ENCODE assay signal across 36 mouse cellular contexts in the genomic region with DNA sequence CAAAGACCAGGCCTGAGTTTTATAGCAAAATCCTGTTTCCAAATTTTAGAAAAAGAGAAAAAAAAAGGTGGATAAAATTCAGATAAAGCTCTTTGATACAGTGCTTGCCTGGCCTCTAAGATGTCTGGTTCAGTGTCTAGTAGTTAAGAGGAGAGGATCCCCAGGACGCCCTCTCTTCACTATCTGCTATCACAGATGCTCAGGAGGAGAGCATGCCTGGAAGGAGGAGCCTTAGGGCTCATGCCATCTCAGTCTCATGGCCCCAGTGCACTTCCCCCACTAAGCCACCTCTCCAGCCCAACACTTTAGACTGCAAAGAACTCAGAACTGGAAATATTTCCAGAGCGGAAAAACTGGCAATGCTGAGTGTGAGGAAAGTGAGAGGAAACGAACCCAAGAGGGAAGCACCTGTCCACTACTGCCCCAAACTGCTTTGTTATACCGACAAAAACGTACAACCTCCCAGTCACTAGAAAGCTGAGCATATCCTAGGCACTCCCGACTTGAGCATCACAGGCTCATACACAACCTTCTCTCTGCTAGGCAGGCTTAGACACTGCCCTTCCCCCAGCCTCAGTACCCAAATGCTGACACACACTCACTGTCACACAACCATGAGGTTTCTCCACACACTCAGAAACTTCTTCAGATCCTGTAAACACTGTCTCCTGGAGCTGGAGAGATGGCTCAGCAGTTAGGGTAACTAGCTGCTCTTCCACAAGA. TPM values are rescaled to one million over a fixed set of nuclear protein-coding genes. Genes with fewer than 3 reads are reported as not detected.
A peak's percentile ranks its signal among the peaks of the same experiment; 100 is the strongest.
DNase-seq lines count a peak whose midpoint lies in the region; ATAC-seq and TF ChIP-seq lines count a peak whose summit lies in the region.
"Had no signal": no experiment of that assay in that cellular context is flagged by ENCODE, and none has a peak within 500 bp of the region (broad histone marks: within the 10 kb centered on the region; RNA-seq: fewer than 3 reads in every experiment).

No protein-coding gene starts in this region.

- no peaks in the 10 kb centered on the region for H3K79me2 ChIP-seq in MEL (ENCODE audit: control insufficient read depth, insufficient read depth, low read length, poor library complexity)

- H3K4me3 ChIP-seq in MEL (ENCODE audit: control insufficient read depth in 1 of 2, insufficient read depth in 1 of 2, low read depth in 2 of 2, low read length in 2 of 2), result no peak overlapping the region
- no peak overlapping the region for H3K4me3 ChIP-seq in liver, embryonic 11.5 days (ENCODE audit: low read depth, low read length)
- H3K4me3 ChIP-seq in liver, embryonic 16.5 days (ENCODE audit: low read depth, low read length), result no peak overlapping the region
- no peak overlapping the region for H3K4me3 ChIP-seq in neural tube, embryonic 15.5 days (replicated peaks)
- no peak overlapping the region for H3K4me3 ChIP-seq in lung, postnatal 0 days (ENCODE audit: low read depth, low read length)
- H3K4me3 ChIP-seq: embryonic facial prominence, embryonic 13.5 days; erythroblast, embryonic 14.5 days; forebrain, embryonic 12.5 days; hindbrain, embryonic 10.5 days; hindbrain, embryonic 15.5 days had no signal

- TF ChIP-seq EP300 in MEL (IDR thresholded peaks at IDR 0.05; ENCODE audit: low read depth in 1 of 2, low read length in 2 of 2), result no peak
- TF ChIP-seq EP300 in lung, postnatal 0 days (IDR thresholded peaks at IDR 0.05), result no peak

- H3K27me3 ChIP-seq in MEL (ENCODE audit: control insufficient read depth in 1 of 2, insufficient read depth in 2 of 2, low read length in 2 of 2), result no peaks in the 10 kb centered on the region
- no peaks in the 10 kb centered on the region for H3K27me3 ChIP-seq in liver, embryonic 11.5 days (replicated peaks; ENCODE audit: control insufficient read depth, insufficient read depth, low read length)
- H3K27me3 ChIP-seq in liver, embryonic 16.5 days (ENCODE audit: control insufficient read depth, insufficient read depth, low read depth, low read length), result no peaks in the 10 kb centered on the region
- H3K27me3 ChIP-seq in neural tube, embryonic 15.5 days (replicated peaks), result no peaks in the 10 kb centered on the region
- no peaks in the 10 kb centered on the region for H3K27me3 ChIP-seq in lung, postnatal 0 days (replicated peaks; ENCODE audit: insufficient read depth, low read length)
- H3K27me3 ChIP-seq: embryonic facial prominence, embryonic 13.5 days; forebrain, embryonic 12.5 days; hindbrain, embryonic 15.5 days had no signal

- TF ChIP-seq RAD21 in MEL (IDR thresholded peaks at IDR 0.05; ENCODE audit: low read depth, low read length), result no peak

- intact Hi-C loops in left cerebral cortex, postnatal 14 days (cut with DNase I), result loop anchor here (10.0 kb wide), 1 partner anchor 139 kb away; no protein-coding TSS in a partner anchor

- no peak overlapping the region for H3K27ac ChIP-seq in MEL (ENCODE audit: control insufficient read depth, low read depth, low read length)
- peak overlapping the region; percentile 74 for H3K27ac ChIP-seq in liver, embryonic 11.5 days (ENCODE audit: low read depth, low read length)
- peak overlapping the region; percentile 86 for H3K27ac ChIP-seq in liver, embryonic 16.5 days (ENCODE audit: low read length)
- no peak overlapping the region for H3K27ac ChIP-seq in neural tube, embryonic 15.5 days (replicated peaks)
- H3K27ac ChIP-seq in lung, postnatal 0 days (ENCODE audit: low read length), result no peak overlapping the region
- H3K27ac ChIP-seq: embryonic facial prominence, embryonic 13.5 days; forebrain, embryonic 12.5 days; hindbrain, embryonic 10.5 days; hindbrain, embryonic 15.5 days had no signal

- peak; percentile 98 for ATAC-seq in liver, embryonic 11.5 days (replicated peaks; ENCODE audit: low FRiP score)
- peak; percentile 97 for ATAC-seq in liver, embryonic 16.5 days (ENCODE audit: low read depth)
- ATAC-seq in neural tube, embryonic 15.5 days (ENCODE audit: low FRiP score), result no peak
- no peak for ATAC-seq in lung, postnatal 0 days
- ATAC-seq: activated CD4-positive, CD25-positive, alpha-beta regulatory T cell, adult 4 months; CD4-positive, CD25-positive, alpha-beta regulatory T cell, adult 4 months; inflammation-experienced regulatory T-cells, adult 6 months had no signal

- DNase-seq in MEL (ENCODE audit: low read depth, low spot score), result peak; percentile 37
- peak; percentile 65 for DNase-seq in c-Kit-positive CD71-positive TER-119-positive erythroid progenitor cells, embryonic 14.5 days (ENCODE audit: low spot score)
- no peak for DNase-seq in liver, embryonic 11.5 days (ENCODE audit: low spot score)
- no peak for DNase-seq in cerebellum, postnatal 25 days
- no peak for DNase-seq in left cerebral cortex, postnatal 14 days (ENCODE audit: low spot score in 2 of 2)
- DNase-seq in lung, postnatal 0 days (ENCODE audit: low spot score), result no peak
- DNase-seq: adrenal gland, adult 2 months; adrenal gland, postnatal 36 days; cerebellum, adult 8-10 months; cerebellum, postnatal 36 days; embryo, embryonic 11 days; gastrocnemius, postnatal 10 days; heart, postnatal 14 days; kidney, adult 8-10 months; kidney, postnatal 10 days; layer of hippocampus, adult 9-11 months; left cerebral cortex, postnatal 4 days; lung, embryonic 14.5 days; midbrain, embryonic 14.5 days; right cerebral cortex, adult 18-20 months; spleen, adult 18-20 months had no signal

- TF ChIP-seq POLR2A in MEL (IDR thresholded peaks at IDR 0.05; ENCODE audit: control insufficient read depth in 1 of 2, insufficient read depth in 1 of 2, low read depth in 1 of 2, low read length in 2 of 2, poor library complexity in 1 of 2), result no peak

- TF ChIP-seq CTCF in MEL (IDR thresholded peaks at IDR 0.05 in 2 of 3, conservative IDR thresholded peaks at IDR 0.05 in 1 of 3; ENCODE audit: control insufficient read depth in 1 of 3, insufficient read depth in 1 of 3, low read depth in 2 of 3, low read length in 3 of 3, poor library complexity in 1 of 3, severe bottlenecking in 1 of 3), result no peak
- TF ChIP-seq CTCF in lung, postnatal 0 days (IDR thresholded peaks at IDR 0.05), result no peak

- no peak overlapping the region for H3K4me2 ChIP-seq in liver, embryonic 11.5 days
- peak overlapping the region; percentile 10 for H3K4me2 ChIP-seq in liver, embryonic 16.5 days (ENCODE audit: low read depth, low read length)
- no peak overlapping the region for H3K4me2 ChIP-seq in neural tube, embryonic 15.5 days
- no peak overlapping the region for H3K4me2 ChIP-seq in lung, postnatal 0 days (replicated peaks; ENCODE audit: low read depth, low read length)
- H3K4me2 ChIP-seq: embryonic facial prominence, embryonic 13.5 days; forebrain, embryonic 12.5 days; hindbrain, embryonic 15.5 days; lung, embryonic 14.5 days had no signal

- no peaks in the 10 kb centered on the region for H3K9me3 ChIP-seq in MEL (replicated peaks; ENCODE audit: insufficient read depth, low read length)
- no peaks in the 10 kb centered on the region for H3K9me3 ChIP-seq in liver, embryonic 11.5 days (ENCODE audit: control insufficient read depth, low read length)
- no peaks in the 10 kb centered on the region for H3K9me3 ChIP-seq in liver, embryonic 16.5 days (replicated peaks; ENCODE audit: control insufficient read depth, low read length)
- H3K9me3 ChIP-seq in neural tube, embryonic 15.5 days (replicated peaks), result no peaks in the 10 kb centered on the region
- no peaks in the 10 kb centered on the region for H3K9me3 ChIP-seq in lung, postnatal 0 days (ENCODE audit: low read length)
- H3K9me3 ChIP-seq: embryonic facial prominence, embryonic 13.5 days; forebrain, embryonic 12.5 days; hindbrain, embryonic 10.5 days; hindbrain, embryonic 15.5 days had no signal

- WGBS in liver, embryonic 11.5 days, result 70% methylated on average over 6 of the region's 6 CpGs
- WGBS in liver, embryonic 16.5 days (ENCODE audit: insufficient replicate concordance), result 59% methylated on average over 6 of the region's 6 CpGs
- WGBS in neural tube, embryonic 15.5 days, result 93% methylated on average over 6 of the region's 6 CpGs
- WGBS in lung, postnatal 0 days, result 82% methylated on average over 6 of the region's 6 CpGs

- H3K36me3 ChIP-seq in MEL (ENCODE audit: control insufficient read depth in 1 of 2, insufficient read depth in 2 of 2, low read length in 2 of 2), result peaks cover 0 to 45% of the 10 kb centered on the region in 2 experiments; a peak in 2 of 4 replicates
- peaks cover 51% of the 10 kb centered on the region for H3K36me3 ChIP-seq in liver, embryonic 11.5 days (ENCODE audit: control insufficient read depth, insufficient read depth, low read length)
- H3K36me3 ChIP-seq in liver, embryonic 16.5 days (ENCODE audit: control insufficient read depth, insufficient read depth), result peaks cover 89% of the 10 kb centered on the region
- peaks cover 88% of the 10 kb centered on the region for H3K36me3 ChIP-seq in neural tube, embryonic 15.5 days
- H3K36me3 ChIP-seq in lung, postnatal 0 days (ENCODE audit: insufficient read depth, low read length), result peaks cover 54% of the 10 kb centered on the region

- H3K4me1 ChIP-seq in MEL (ENCODE audit: control insufficient read depth in 1 of 2, insufficient read depth in 2 of 2, low read length in 2 of 2), result no peaks in the 10 kb centered on the region
- H3K4me1 ChIP-seq in liver, embryonic 11.5 days (replicated peaks; ENCODE audit: control insufficient read depth, insufficient read depth, low read length), result 0 out of 2 replicates have a peak, but pooled peaks cover 5% of the 10 kb centered on the region
- peaks cover 16% of the 10 kb centered on the region for H3K4me1 ChIP-seq in liver, embryonic 16.5 days (ENCODE audit: control insufficient read depth, low read depth, low read length)
- H3K4me1 ChIP-seq in neural tube, embryonic 15.5 days, result no peaks in the 10 kb centered on the region
- no peaks in the 10 kb centered on the region for H3K4me1 ChIP-seq in lung, postnatal 0 days (ENCODE audit: insufficient read depth, low read depth, low read length)
- H3K4me1 ChIP-seq: embryonic facial prominence, embryonic 13.5 days; forebrain, embryonic 12.5 days; hindbrain, embryonic 10.5 days; hindbrain, embryonic 15.5 days had no signal

- H3K9ac ChIP-seq in MEL (ENCODE audit: control insufficient read depth, low read depth, low read length, poor library complexity, severe bottlenecking), result no peak overlapping the region
- H3K9ac ChIP-seq in liver, embryonic 11.5 days (ENCODE audit: low read depth, low read length), result no peak overlapping the region; the same call in 1 of the 2 replicates
- 0 out of 2 replicates have a peak overlapping the region, but pooled peaks have one; percentile 7 for H3K9ac ChIP-seq in liver, embryonic 16.5 days (ENCODE audit: low read depth, low read length)
- no peak overlapping the region for H3K9ac ChIP-seq in neural tube, embryonic 15.5 days (replicated peaks)
- H3K9ac ChIP-seq in lung, postnatal 0 days (replicated peaks; ENCODE audit: low read depth), result no peak overlapping the region
- H3K9ac ChIP-seq: embryonic facial prominence, embryonic 13.5 days; forebrain, embryonic 12.5 days; hindbrain, embryonic 15.5 days; lung, embryonic 14.5 days had no signal

RNA-seq across cellular contexts. Expression of a gene that starts 19.5 kb away (rescaled TPM):
- not detected in 2 replicates for total RNA-seq in MEL (2012; rRNA removed)
- not detected for polyA plus RNA-seq in MEL (2012; ENCODE audit: insufficient read depth in 1 of 2, insufficient read length in 2 of 2, low read depth in 1 of 2, low replicate concordance in 2 of 2, missing spikeins in 1 of 2)
- polyA plus RNA-seq in liver, embryonic 11.5 days (2014; fragmentation: Nextera tagmentation; extraction: Ambion mirVana), result not detected in 2 replicates
- polyA plus RNA-seq in liver, embryonic 16.5 days (2015; fragmentation: Nextera tagmentation; extraction: Ambion mirVana), result not detected in 2 replicates
- polyA plus RNA-seq in neural tube, embryonic 15.5 days (2015; fragmentation: Nextera tagmentation; extraction: Ambion mirVana), result 0.13 and 0.40 TPM in 2 replicates
- not detected for total RNA-seq in left cerebral cortex, postnatal 14 days (2021)
- polyA plus RNA-seq in lung, postnatal 0 days (2015; fragmentation: Nextera tagmentation; extraction: Ambion mirVana), result 1,292 and 1,589 TPM in 2 replicates
- total RNA-seq: adrenal gland, adult 2 months; adrenal gland, postnatal 36 days; gastrocnemius, postnatal 10 days; left cerebral cortex, adult 18-20 months; monocyte, adult 5-6 weeks had no signal
- polyA plus RNA-seq: activated CD4-positive, CD25-positive, alpha-beta regulatory T cell, adult 4 months; CD4-positive, CD25-positive, alpha-beta regulatory T cell, adult 4 months; erythroblast, embryonic 14.5 days; forebrain, embryonic 12.5 days; heart, embryonic 14.5 days; hindbrain, embryonic 10.5 days; inflammation-experienced regulatory T-cells, adult 6 months; limb, embryonic 14.5 days; midbrain, embryonic 14.5 days; neural tube, embryonic 14.5 days had no signal

RNA-seq across cellular contexts. Expression of a gene that starts 21.0 kb away (rescaled TPM):
- 106 and 113 TPM in 2 replicates for total RNA-seq in MEL (2012; rRNA removed)
- 100 to 1,000 TPM in 1 of 2 experiments, not detected in 1; 103 TPM for polyA plus RNA-seq in MEL (2012; ENCODE audit: insufficient read depth in 1 of 2, insufficient read length in 2 of 2, low read depth in 1 of 2, low replicate concordance in 2 of 2, missing spikeins in 1 of 2)
- polyA plus RNA-seq in liver, embryonic 11.5 days (2014; fragmentation: Nextera tagmentation; extraction: Ambion mirVana), result 91.6 and 100 TPM in 2 replicates
- polyA plus RNA-seq in liver, embryonic 16.5 days (2015; fragmentation: Nextera tagmentation; extraction: Ambion mirVana), result 32.6 and 33.2 TPM in 2 replicates
- 36.7 and 39.2 TPM in 2 replicates for polyA plus RNA-seq in neural tube, embryonic 15.5 days (2015; fragmentation: Nextera tagmentation; extraction: Ambion mirVana)
- total RNA-seq in left cerebral cortex, postnatal 14 days (2021), result 10 to 100 TPM; 34.3 to 34.9 TPM
- 26.1 and 27.4 TPM in 2 replicates for polyA plus RNA-seq in lung, postnatal 0 days (2015; fragmentation: Nextera tagmentation; extraction: Ambion mirVana)

RNA-seq across cellular contexts. Expression of a gene that starts 23.2 kb away (rescaled TPM):
- 13.8 and 14.2 TPM in 2 replicates for total RNA-seq in MEL (2012; rRNA removed)
- polyA plus RNA-seq in MEL (2012; ENCODE audit: insufficient read depth in 1 of 2, insufficient read length in 2 of 2, low read depth in 1 of 2, low replicate concordance in 2 of 2, missing spikeins in 1 of 2), result 10 to 100 TPM in 1 of 2 experiments, not detected in 1; 28.5 TPM
- polyA plus RNA-seq in liver, embryonic 11.5 days (2014; fragmentation: Nextera tagmentation; extraction: Ambion mirVana), result 17.1 and 19.4 TPM in 2 replicates
- polyA plus RNA-seq in liver, embryonic 16.5 days (2015; fragmentation: Nextera tagmentation; extraction: Ambion mirVana), result 11.8 and 14.1 TPM in 2 replicates
- polyA plus RNA-seq in neural tube, embryonic 15.5 days (2015; fragmentation: Nextera tagmentation; extraction: Ambion mirVana), result 15.4 and 19.2 TPM in 2 replicates
- total RNA-seq in left cerebral cortex, postnatal 14 days (2021), result 10 to 100 TPM; 13.2 to 15.4 TPM
- polyA plus RNA-seq in lung, postnatal 0 days (2015; fragmentation: Nextera tagmentation; extraction: Ambion mirVana), result 23.0 and 24.2 TPM in 2 replicates

RNA-seq across cellular contexts. Expression of a gene that starts 31.3 kb away (rescaled TPM):
- 0.15 and 0.16 TPM in 2 replicates for total RNA-seq in MEL (2012; rRNA removed)
- polyA plus RNA-seq in MEL (2012; ENCODE audit: insufficient read depth in 1 of 2, insufficient read length in 2 of 2, low read depth in 1 of 2, low replicate concordance in 2 of 2, missing spikeins in 1 of 2), result 1 to 10 TPM in 1 of 2 experiments, not detected in 1; 2.5 TPM
- polyA plus RNA-seq in liver, embryonic 11.5 days (2014; fragmentation: Nextera tagmentation; extraction: Ambion mirVana), result 39.5 and 40.3 TPM in 2 replicates
- 54.4 and 59.7 TPM in 2 replicates for polyA plus RNA-seq in liver, embryonic 16.5 days (2015; fragmentation: Nextera tagmentation; extraction: Ambion mirVana)
- polyA plus RNA-seq in neural tube, embryonic 15.5 days (2015; fragmentation: Nextera tagmentation; extraction: Ambion mirVana), result 21.2 and 21.5 TPM in 2 replicates
- total RNA-seq in left cerebral cortex, postnatal 14 days (2021), result 10 to 100 TPM; 10.4 to 11.8 TPM
- 17.6 and 25.7 TPM in 2 replicates for polyA plus RNA-seq in lung, postnatal 0 days (2015; fragmentation: Nextera tagmentation; extraction: Ambion mirVana)
- total RNA-seq: monocyte, adult 5-6 weeks had no signal

RNA-seq across cellular contexts. Expression of a gene that starts 42.8 kb away (rescaled TPM):
- total RNA-seq in MEL (2012; rRNA removed), result 47.2 and 50.7 TPM in 2 replicates
- polyA plus RNA-seq in MEL (2012; ENCODE audit: insufficient read depth in 1 of 2, insufficient read length in 2 of 2, low read depth in 1 of 2, low replicate concordance in 2 of 2, missing spikeins in 1 of 2), result 100 to 1,000 TPM; 107 to 268 TPM
- polyA plus RNA-seq in liver, embryonic 11.5 days (2014; fragmentation: Nextera tagmentation; extraction: Ambion mirVana), result 106 and 112 TPM in 2 replicates
- 86.5 and 91.9 TPM in 2 replicates for polyA plus RNA-seq in liver, embryonic 16.5 days (2015; fragmentation: Nextera tagmentation; extraction: Ambion mirVana)
- 145 and 147 TPM in 2 replicates for polyA plus RNA-seq in neural tube, embryonic 15.5 days (2015; fragmentation: Nextera tagmentation; extraction: Ambion mirVana)
- total RNA-seq in left cerebral cortex, postnatal 14 days (2021), result 10 to 100 TPM; 70.4 to 73.7 TPM
- polyA plus RNA-seq in lung, postnatal 0 days (2015; fragmentation: Nextera tagmentation; extraction: Ambion mirVana), result 202 and 208 TPM in 2 replicates

Comparison
In these comparisons a context has a peak if more than half of its experiments do, and no peak if none do; other contexts are left out.
1. DNase-seq: peak in MEL (single experiment) and c-Kit-positive CD71-positive TER-119-positive erythroid progenitor cells, embryonic 14.5 days (single experiment); none in liver, embryonic 11.5 days (single experiment), cerebellum, postnatal 25 days (0 of 2), left cerebral cortex, postnatal 14 days (0 of 2) and lung, postnatal 0 days (single experiment).
2. H3K27ac ChIP-seq: peak in liver, embryonic 11.5 days (single experiment) and liver, embryonic 16.5 days (single experiment); none in MEL (single experiment), neural tube, embryonic 15.5 days (single experiment) and lung, postnatal 0 days (single experiment).
3. ATAC-seq: peak in liver, embryonic 11.5 days (single experiment) and liver, embryonic 16.5 days (single experiment); none in neural tube, embryonic 15.5 days (single experiment) and lung, postnatal 0 days (single experiment).
4. RNA of a gene that starts 19.5 kb away (polyA plus RNA-seq): 1,292 to 1,589 TPM in lung, postnatal 0 days; 0.13 to 0.40 TPM in neural tube, embryonic 15.5 days, not detected in MEL, not detected in liver, embryonic 16.5 days and not detected in liver, embryonic 11.5 days; every median in the first group is over 100 times any median in the second.